Mouse (Mus musculus) lung, adult 2 months (tissue): Measurements from ENCODE around the gene Elane. TPM values are rescaled to one million over a fixed set of nuclear protein-coding genes. Genes with fewer than 3 reads are reported as not detected.

Experiments used
- DNase-seq: peaks from one replicate; pipeline ENCODE4 v3.0.0; 2022
- H3K4me1 ChIP-seq: fragments of 200-500 bp; 2 replicates; pipeline ENCODE4 v1.6.1; 2011; ENCODE audit warnings: low read length; ENCODE audit not compliant: control insufficient read depth, insufficient read depth
- H3K4me3 ChIP-seq: fragments of 200-500 bp; replicated peaks from 2 replicates; pipeline ENCODE3; 2011; ENCODE audit warnings: low read depth, mild to moderate bottlenecking, control low read depth, low read length; ENCODE audit errors: extremely low read depth
- CTCF ChIP-seq: fragments of 200-500 bp; IDR thresholded peaks from 2 replicates; pipeline ENCODE4 v1.5.1; 2011; ENCODE audit warnings: mild to moderate bottlenecking, low read length, control low read depth; ENCODE audit not compliant: insufficient read depth
- POLR2A ChIP-seq: fragments of 200-500 bp; IDR thresholded peaks from 2 replicates; pipeline ENCODE4 v1.6.1; 2011; ENCODE audit warnings: low read depth, mild to moderate bottlenecking, control low read depth, low read length, borderline replicate concordance; ENCODE audit errors: extremely low read depth
- WGBS: fragments of 180-500 bp; shearing (Covaris S2); methylation state at CpG from one replicate; pipeline ENCODE4 v1.1.7; 2018; 5-methylcytosine and 5-hydroxymethylcytosine counted together
- polyA plus RNA-seq: library from polyadenylated mRNA; depleted of rRNA; stranded (reverse); fragments of >200 nt; gene quantifications from 2 replicates; pipeline ENCODE4 v1.2.3, GENCODE M21; 2012; rRNA removed

The Elane gene
- polyA plus RNA-seq: 0.11 and 0.85 TPM in 2 replicates

GRCm38 (mm10) chr10:79886054-79886453 lies at the start of gene Elane:
Gene Elane (plus strand): TSS chr10:79886247.
- H3K4me1 ChIP-seq: peaks cover 5% of the 10 kb centered on the region; the same call in 1 of the 2 replicates
- no peak for DNase-seq
- H3K4me3 ChIP-seq: no peak within 1 kb of the TSS
- TF ChIP-seq POLR2A (no peak), CTCF (no peak)
- 60% methylated on average over 6 of the region's 6 CpGs for WGBS

GRCm38 (mm10) chr10:79836918-79837317 lies 49.1 kb upstream of the Elane start:
- peaks cover 6% of the 10 kb centered on the region for H3K4me1 ChIP-seq
- WGBS: 97% methylated on average over 3 of the region's 3 CpGs
- no peak for DNase-seq
- TF ChIP-seq POLR2A (no peak), CTCF (no peak)
- H3K4me3 ChIP-seq: no peak overlapping the region

GRCm38 (mm10) chr10:79838151-79838550 lies 47.9 kb upstream of the Elane start:
- no peak for DNase-seq
- Histone ChIP-seq H3K4me3 (no peak overlapping the region), H3K4me1 (peaks cover 6% of the 10 kb centered on the region)
- no peak for TF ChIP-seq CTCF
- no peak for TF ChIP-seq POLR2A
- 27% methylated on average over 2 of the region's 2 CpGs for WGBS

- Histone ChIP-seq H3K4me3 (no peak overlapping the region), H3K4me1 (peaks cover 6% of the 10 kb centered on the region)
- 94% methylated on average over 3 of the region's 3 CpGs for WGBS
- TF ChIP-seq CTCF: no peak
- no peak for TF ChIP-seq POLR2A
- no peak for DNase-seq
These were observed 46.0 kb upstream of the Elane start for GRCm38 (mm10) chr10:79840091-79840490.

- Histone ChIP-seq H3K4me1 (peaks cover 6% of the 10 kb centered on the region), H3K4me3 (peak overlapping the region; percentile 76)
- peak; percentile 77; the same call in 1 of the 2 replicates for TF ChIP-seq POLR2A
- TF ChIP-seq CTCF: 0 out of 2 replicates have a peak, but pooled peaks have one; percentile 11
- DNase-seq: peak; percentile 74
- 1% methylated on average over 24 of the region's 24 CpGs for WGBS
These were observed 45.1 kb upstream of the Elane start for GRCm38 (mm10) chr10:79840644-79841551.

GRCm38 (mm10) chr10:79842322-79842721 lies 43.7 kb upstream of the Elane start:
- DNase-seq: no peak
- no peak for TF ChIP-seq POLR2A
- TF ChIP-seq CTCF: no peak
- H3K4me1 ChIP-seq: peaks cover 6% of the 10 kb centered on the region
- 57% methylated on average over 3 of the region's 3 CpGs for WGBS
- no peak overlapping the region for H3K4me3 ChIP-seq

GRCm38 (mm10) chr10:79843476-79843875 lies 42.6 kb upstream of the Elane start:
- peaks cover 3% of the 10 kb centered on the region for H3K4me1 ChIP-seq
- 53% methylated on average over 6 of the region's 6 CpGs for WGBS
- H3K4me3 ChIP-seq: no peak overlapping the region
- DNase-seq: no peak
- no peak for TF ChIP-seq POLR2A
- TF ChIP-seq CTCF: no peak

GRCm38 (mm10) chr10:79846553-79846952 lies 39.5 kb upstream of the Elane start:
- Histone ChIP-seq H3K4me1 (peaks cover under 1% of the 10 kb centered on the region), H3K4me3 (no peak overlapping the region)
- DNase-seq: no peak
- WGBS: 63% methylated on average over 5 of the region's 5 CpGs
- TF ChIP-seq POLR2A (no peak), CTCF (no peak)

GRCm38 (mm10) chr10:79849941-79850628 lies 36.0 kb upstream of the Elane start:
- Histone ChIP-seq H3K4me1 (peaks cover 13% of the 10 kb centered on the region), H3K4me3 (no peak overlapping the region)
- TF ChIP-seq CTCF (no peak), POLR2A (no peak)
- WGBS: 54% methylated on average over 8 of the region's 8 CpGs
- no peak for DNase-seq

GRCm38 (mm10) chr10:79851653-79852052 lies 34.4 kb upstream of the Elane start:
- TF ChIP-seq POLR2A (no peak), CTCF (no peak)
- H3K4me1 ChIP-seq: peaks cover 18% of the 10 kb centered on the region
- DNase-seq: no peak
- H3K4me3 ChIP-seq: no peak overlapping the region
- WGBS: 44% methylated on average over 3 of the region's 3 CpGs
